Mouse (Mus musculus) frontal cortex, postnatal 25 days (tissue): Measurements from ENCODE around the gene Amigo3.

Experiments used
- DNase-seq, 2 experiments: peaks; one replicate each; pipeline ENCODE4 v3.0.0; 2022; ENCODE audit warnings: low spot score in 2 of 2

Gene Amigo3

DNA sequence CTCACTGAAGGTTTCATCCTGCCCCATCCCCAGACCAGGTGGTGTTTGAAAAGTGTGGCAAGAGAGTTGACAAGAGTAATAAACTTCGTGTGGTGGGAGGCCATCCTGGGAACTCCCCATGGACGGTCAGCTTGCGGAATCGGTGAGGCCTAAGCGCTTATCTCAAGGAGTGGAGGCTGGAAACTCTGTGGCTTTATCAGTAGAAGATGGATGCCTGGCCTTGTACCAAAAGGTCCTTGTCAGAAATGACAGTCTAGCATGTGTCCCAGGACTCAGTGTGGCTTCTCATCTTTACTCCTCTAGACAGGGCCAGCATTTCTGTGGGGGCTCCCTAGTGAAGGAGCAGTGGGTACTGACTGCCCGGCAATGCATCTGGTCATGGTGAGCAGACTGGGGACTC, 30.6 kb downstream of the Amigo3 start:
- no peak for DNase-seq

DNA sequence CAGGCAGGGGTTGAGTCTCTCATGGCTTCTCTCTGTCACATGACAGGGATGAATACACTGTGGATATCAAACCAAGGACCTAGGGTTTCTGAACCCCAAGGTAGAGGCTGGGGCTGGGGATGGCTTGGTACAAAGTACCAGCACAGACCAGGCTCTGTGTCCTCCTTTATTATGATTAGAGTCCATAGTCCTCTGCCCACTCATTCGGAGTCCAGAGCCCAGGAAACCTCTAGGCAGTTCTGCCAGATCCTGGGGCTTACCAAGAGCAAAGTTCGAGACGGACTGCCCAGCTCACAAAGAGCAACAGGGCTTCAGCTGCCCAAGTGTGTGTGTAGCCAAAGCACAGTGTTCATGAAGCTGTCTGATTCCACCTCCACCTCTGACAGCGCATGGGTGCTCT, 32.3 kb downstream of the Amigo3 start:
- DNase-seq, result no peak

DNA sequence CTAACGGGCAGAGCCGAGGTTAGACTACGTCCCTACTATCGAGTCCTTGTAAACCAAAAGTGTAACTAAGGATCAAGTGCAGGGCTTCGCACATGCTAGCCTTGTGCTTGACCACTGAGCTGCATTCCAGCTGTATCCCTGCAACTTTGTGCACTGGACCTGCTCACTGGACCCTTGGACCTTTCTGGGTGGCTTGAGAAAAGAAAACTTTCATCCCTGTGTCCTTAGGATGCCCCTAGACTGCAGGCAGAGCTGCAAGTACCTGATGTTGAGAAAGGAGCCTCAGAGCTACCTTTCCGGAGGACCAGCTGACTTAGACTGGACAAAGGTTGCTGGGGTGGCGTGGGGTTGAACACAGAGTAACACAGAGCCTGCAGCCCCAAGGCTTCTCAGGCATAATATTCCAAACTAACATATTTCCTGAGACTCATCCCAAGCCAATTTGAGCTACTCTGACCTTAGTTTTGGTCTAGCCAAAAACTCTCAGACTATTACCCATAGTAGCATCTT, 37.7 kb downstream of the Amigo3 start:
- DNase-seq, result no peak

DNA sequence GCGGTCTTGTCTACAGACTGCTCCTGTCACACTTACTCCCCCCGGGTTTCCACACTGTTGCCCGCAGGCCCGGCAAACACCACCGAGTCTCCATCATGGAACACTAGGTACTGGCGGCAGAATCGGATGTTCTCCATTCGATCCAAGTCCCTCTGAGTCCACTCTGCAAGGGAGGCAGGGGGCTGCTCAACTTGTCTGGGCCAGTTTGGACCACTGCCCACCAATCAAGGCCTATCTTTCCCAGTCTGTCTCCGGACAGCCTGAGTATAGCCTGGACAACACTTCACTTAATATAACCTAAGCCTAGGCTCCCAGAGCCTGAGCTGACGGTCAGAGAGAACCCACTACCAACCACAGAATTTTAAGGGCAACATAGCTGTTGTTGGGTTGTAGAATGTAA, 40.6 kb downstream of the Amigo3 start:
- DNase-seq, result no peak

DNA sequence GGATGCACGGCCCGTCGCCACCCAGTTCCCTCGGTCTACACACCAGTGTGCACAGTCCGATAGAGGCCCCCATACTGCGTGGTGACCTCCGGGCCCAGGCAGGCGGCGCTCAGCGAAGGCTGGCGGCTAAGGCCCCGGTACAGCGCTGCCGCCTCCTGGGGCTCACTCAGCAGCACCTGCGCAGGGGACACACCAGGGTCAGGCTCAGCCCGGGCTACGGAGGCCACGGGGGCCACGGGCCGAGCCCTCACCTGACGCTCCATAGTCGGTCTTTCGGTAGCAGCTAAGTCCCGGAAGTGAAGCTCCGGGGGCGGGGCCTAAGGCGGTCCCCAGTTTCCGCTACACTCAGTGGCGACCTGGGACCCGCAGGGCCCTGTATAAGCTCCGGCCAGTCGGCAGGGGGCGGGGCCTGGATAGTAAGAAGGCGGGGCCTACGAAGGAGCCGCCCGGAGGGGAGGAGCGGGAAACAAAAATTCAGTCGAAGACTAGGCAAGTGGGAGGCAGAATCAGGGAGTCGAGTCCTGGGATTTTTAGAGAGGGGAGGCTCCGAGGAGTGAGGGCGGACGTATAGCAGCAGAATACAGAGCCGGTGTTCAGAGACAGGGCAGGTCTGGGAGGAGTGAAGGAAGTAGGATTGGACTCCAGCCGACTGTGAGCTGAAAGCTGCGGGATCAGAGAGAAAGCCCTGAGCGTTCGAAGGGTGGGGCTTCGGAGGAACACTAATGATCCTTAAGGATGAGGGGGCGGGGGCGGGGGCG, 41.4 kb downstream of the Amigo3 start, which contains the start of gene Apeh:
Gene Apeh, minus strand, starts transcription at position 423 of the 758 bp plus-strand sequence.
- peak; percentile 73 to 76 for DNase-seq

DNA sequence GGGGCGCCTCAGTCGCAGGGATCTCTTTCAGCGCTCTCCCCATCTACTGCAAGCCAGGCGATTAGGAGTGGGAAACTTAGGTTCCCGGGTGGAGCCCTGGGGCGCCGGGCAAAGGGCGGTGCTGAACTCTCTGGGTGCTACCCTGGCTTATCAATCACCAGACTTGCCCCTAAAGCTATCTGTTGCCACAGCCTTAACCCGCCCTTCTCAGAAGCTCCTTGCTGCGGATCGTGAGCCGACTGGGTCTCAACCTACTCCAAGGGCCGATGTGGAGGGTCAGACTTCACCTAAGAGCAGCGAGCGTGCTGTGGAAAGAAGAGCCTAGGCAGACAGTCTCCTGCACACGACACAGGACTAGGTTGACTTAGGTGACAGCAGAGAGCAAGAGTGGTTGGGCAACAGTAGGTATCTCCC, 42.0 kb downstream of the Amigo3 start:
- DNase-seq, result no peak

DNA sequence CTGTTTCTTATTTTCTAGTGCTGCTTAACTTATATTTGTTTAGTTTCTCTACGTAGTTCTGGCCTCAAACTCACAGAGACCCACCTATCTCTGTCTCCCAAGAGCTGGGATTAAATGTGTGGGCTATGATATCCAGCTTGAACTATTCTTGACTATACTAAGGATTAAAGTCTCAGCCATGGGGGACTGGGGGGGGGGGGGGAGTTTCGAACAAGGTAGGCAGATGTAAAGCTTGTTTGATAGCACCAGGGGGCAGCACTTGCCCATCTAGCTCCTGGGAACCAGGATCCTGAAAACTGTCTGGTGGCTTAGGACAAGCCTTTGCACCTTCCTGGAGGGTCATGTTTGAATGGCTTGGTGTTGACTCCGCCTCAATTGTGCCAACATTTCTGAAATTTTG, 42.6 kb downstream of the Amigo3 start:
- no peak for DNase-seq

DNA sequence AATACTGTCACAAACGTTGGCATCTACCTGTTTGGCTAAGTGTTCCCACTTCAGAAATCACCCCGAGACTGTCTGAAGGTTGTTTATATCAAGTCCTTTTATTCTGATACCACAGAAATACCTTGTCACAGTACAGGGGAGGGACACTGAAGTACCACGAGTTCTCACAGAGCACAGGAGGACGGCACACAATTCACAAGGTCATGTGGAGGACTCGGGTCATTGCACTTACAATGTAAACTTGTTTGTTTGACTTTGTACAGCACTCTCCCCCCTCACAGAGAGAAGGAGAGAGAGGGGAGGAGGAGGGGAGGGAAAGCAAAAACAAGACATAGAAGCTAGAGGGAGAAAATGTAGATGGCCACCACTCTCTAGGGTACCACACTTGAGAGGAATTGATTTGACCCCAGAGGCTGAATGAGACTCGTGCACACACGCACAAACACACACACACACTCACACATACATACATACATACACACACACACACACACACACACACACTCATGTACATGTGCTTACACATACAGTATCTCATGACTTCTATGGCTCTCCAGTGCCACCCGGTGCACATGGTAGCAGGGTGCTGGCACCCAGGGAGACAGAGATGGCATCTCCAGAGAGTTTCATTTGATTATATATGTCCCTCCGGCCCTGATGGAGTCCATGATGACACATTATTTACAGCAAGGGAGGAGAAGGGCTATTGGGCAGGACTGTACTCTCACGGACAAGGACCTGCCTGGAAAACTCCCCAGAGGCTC, 43.2 kb downstream of the Amigo3 start:
- no peak for DNase-seq

DNA sequence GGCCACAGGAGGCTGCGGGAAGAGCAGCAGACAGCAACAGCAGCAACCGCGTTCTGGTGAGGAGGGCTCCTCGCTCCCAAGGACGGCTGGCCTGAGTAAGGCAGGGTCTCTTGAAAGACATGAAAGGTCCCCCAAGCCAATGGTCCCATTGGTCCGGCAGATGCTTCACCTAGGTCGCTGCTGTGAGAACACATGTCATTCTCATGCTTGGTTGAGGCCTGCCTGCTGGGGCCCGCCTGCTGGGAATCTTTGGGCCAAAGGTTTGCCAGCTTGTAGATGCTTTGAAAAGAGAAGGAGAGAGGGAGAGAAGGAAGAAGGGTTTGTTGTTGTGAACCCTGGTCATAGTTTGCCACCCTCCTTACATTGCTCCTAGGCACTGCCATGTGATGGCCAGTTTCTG, 46.7 kb downstream of the Amigo3 start:
- DNase-seq, result no peak

DNA sequence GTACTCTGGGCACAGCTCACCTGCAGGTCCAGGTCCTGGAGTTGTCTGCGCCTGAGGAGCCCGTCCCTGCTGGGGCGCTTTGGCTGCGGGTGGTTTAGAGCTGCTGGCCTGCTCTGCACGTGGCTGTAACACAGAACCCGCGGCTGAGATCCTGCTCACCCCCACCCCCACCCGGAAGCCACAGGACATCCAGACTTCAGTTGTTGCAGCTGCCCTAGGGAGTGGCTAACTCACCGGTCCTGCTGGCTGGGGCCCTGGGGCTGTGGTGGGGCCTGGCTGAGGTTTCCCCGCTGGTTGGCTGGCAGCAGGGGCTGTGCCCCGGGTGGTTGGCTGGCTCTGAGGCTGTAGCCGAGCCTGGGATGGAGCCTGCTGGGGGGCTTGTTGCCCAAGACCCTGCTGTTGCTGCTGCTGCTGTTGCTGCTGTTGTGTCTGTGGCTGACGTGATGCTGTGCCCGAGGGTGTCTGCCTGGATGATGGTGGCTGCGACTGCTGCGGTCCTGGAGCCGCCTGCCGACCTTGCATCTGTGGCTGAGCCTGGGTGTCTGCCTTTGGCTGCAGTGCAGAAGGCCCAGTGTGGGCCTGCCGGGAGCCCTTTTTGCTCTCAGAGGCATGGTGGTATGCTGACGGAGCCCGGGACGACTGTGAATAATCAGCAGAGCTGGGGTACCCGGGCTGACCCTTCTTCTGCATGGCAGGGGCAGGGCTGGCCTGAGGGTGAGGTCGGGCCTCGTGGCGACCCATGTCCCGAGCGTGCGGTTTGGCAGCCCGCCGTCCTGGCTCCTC, 52.0 kb downstream of the Amigo3 start:
- no peak for DNase-seq
